Mouse (Mus musculus) ES-E14 (cell line): Measurements from ENCODE around the gene Zbtb18.

Experiments used
- CHD2 ChIP-seq: IDR thresholded peaks from 2 replicates; pipeline ENCODE4 v1.6.1; 2014; ENCODE audit warnings: mild to moderate bottlenecking, low read depth, low read length, inconsistent platforms
- MAFK ChIP-seq: IDR thresholded peaks from 2 replicates; pipeline ENCODE4 v1.6.1; 2014; ENCODE audit warnings: mild to moderate bottlenecking, low read depth, low read length, inconsistent platforms; ENCODE audit not compliant: insufficient read depth

DNA sequence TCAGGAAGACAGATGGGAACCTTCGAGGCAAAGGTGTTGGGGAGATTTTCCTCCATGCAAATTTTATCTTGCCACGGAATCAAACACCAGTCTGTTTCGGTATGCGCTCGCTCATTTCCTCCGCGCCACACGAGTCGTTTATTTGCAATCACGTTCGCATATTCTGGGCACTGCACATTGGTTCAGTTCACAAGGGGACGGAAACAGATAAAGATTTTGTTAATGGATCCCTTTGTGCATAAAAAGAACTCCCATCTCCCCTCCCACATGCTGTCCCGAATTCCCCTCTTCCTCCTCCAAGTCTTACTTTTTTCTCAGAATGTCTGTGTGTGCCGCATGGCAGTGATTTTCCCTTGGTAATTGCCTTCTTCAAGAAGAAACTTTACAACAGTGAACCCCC lies 13.8 kb upstream of the Zbtb18 start:
- TF ChIP-seq MAFK (no peak), CHD2 (no peak)
